Mouse (Mus musculus) kidney, postnatal 0 days (tissue): ENCODE measurements around the gene Plpp7. TPM values are rescaled to one million over a fixed set of nuclear protein-coding genes. Genes with fewer than 3 reads are reported as not detected.

Experiments used
- ATAC-seq: fragments of 200-750 bp; cut with Nextera tagmentation; replicated peaks from 2 replicates; pipeline ENCODE4 v1.8.0; 2017; ENCODE audit warnings: low read depth, moderate number of reproducible peaks, moderate TSS enrichment, moderate library complexity; ENCODE audit not compliant: low FRiP score
- DNase-seq: peaks from one replicate; pipeline ENCODE4 v3.0.0-alpha.2; 2016; ENCODE audit warnings: low spot score
- H3K27ac ChIP-seq: fragments of 300-500 bp; sonication (generic); 2 replicates; pipeline ENCODE4 v1.5.1; 2014; ENCODE audit warnings: mild to moderate bottlenecking
- H3K27me3 ChIP-seq: fragments of 300-500 bp; sonication (generic); 2 replicates; pipeline ENCODE4 v1.6.1; 2014; ENCODE audit warnings: low read length, mixed read lengths; ENCODE audit not compliant: insufficient read depth
- H3K36me3 ChIP-seq: fragments of 300-500 bp; sonication (generic); 2 replicates; pipeline ENCODE4 v1.6.1; 2014; ENCODE audit warnings: low read length, mixed read lengths; ENCODE audit not compliant: insufficient read depth
- H3K4me1 ChIP-seq: fragments of 300-500 bp; sonication (generic); replicated peaks from 2 replicates; pipeline ENCODE4 v1.6.1; 2014; ENCODE audit warnings: antibody characterized with exemption, low read length, mixed read lengths; ENCODE audit not compliant: insufficient read depth
- H3K4me2 ChIP-seq: fragments of 300-500 bp; sonication (generic); 2 replicates; pipeline ENCODE4 v1.6.1; 2014; ENCODE audit warnings: mild to moderate bottlenecking, low read length, moderate library complexity, mixed read lengths
- H3K4me3 ChIP-seq: fragments of 300-500 bp; sonication (generic); replicated peaks from 2 replicates; pipeline ENCODE4 v1.5.1; 2014; ENCODE audit warnings: low read depth, low read length
- H3K9ac ChIP-seq: fragments of 300-500 bp; sonication (generic); 2 replicates; pipeline ENCODE4 v1.6.1; 2014; ENCODE audit warnings: low read depth, low read length
- H3K9me3 ChIP-seq: fragments of 300-500 bp; sonication (generic); replicated peaks from 2 replicates; pipeline ENCODE4 v1.6.1; 2016; ENCODE audit warnings: low read length, inconsistent platforms, mixed read lengths
- CTCF ChIP-seq: IDR thresholded peaks from 2 replicates; pipeline ENCODE4 v1.5.1; 2016; ENCODE audit warnings: antibody characterized with exemption, low read depth, mild to moderate bottlenecking, moderate library complexity
- WGBS: fragments of 180-500 bp; shearing (Covaris S2); extraction: QIAGEN DNeasy Blood & Tissue Kit; methylation state at CpG from one replicate; pipeline ENCODE4 v1.1.7; 2014; 5-methylcytosine and 5-hydroxymethylcytosine counted together
- polyA plus RNA-seq: library from polyadenylated mRNA; unstranded; fragments of >200 nt; fragmentation: Nextera tagmentation; extraction: Ambion mirVana; gene quantifications from 2 replicates; pipeline ENCODE4 v1.2.1, GENCODE M21; 2015

Gene Plpp7
- polyA plus RNA-seq, 1 experiment from 2014 or later, result 4.7 TPM

DNA sequence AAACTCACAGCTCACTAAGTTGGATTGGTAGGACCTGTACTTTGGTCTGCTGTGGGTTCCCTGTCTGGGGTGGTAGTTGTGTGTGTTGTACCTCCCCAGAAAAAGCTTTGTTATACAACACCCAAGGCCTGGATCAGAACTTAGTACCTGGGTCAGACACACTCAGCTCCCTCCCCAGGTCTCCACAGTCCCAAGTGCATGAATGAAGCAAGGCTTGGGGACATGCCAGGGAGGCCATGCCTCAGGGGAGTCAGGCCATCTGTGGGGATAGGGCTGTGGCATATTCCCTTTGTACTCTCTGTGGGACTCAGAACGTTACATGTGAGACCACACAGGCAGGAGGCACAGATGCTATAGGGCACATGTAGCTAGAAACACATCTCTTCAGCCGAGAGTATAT is 5.2 kb upstream of the Plpp7 start:
- no peaks in the 10 kb centered on the region for H3K4me1 ChIP-seq
- H3K4me3 ChIP-seq, result no peak overlapping the region
- H3K9ac ChIP-seq, result no peak overlapping the region
- no peaks in the 10 kb centered on the region for H3K36me3 ChIP-seq
- H3K9me3 ChIP-seq, result no peaks in the 10 kb centered on the region
- no peak for ATAC-seq
- 74% methylated on average over 2 of the region's 2 CpGs for WGBS
- peaks cover 14% of the 10 kb centered on the region for H3K27me3 ChIP-seq
- H3K4me2 ChIP-seq, result no peak overlapping the region
- no peak for TF ChIP-seq CTCF
- DNase-seq, result no peak
- no peak overlapping the region for H3K27ac ChIP-seq

DNA sequence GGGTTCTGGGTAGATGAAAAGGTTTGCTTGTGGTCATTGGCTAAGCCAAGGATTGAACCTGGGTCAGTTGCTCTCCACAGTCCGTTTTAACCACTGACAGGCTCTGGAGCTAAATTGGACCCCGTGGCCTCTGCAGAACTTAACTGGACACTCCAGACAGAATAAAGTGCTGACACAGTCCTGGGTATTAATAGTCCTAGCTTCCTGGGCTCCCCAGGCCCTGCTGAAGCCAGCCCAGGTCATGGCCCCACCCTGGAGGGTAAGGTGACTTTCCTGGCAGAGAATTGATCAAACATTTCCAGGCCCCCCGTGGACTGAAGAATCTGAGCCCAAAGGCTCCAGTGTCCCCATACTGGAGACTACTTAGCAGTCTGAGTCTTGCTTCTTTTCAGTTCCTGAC is 3.4 kb upstream of the Plpp7 start:
- H3K9me3 ChIP-seq, result no peaks in the 10 kb centered on the region
- no peak for TF ChIP-seq CTCF
- no peak overlapping the region for H3K9ac ChIP-seq
- ATAC-seq (no peak), DNase-seq (no peak)
- no peak overlapping the region for H3K4me2 ChIP-seq
- H3K4me3 ChIP-seq, result no peak overlapping the region
- peaks cover 6% of the 10 kb centered on the region; the same call in 1 of the 2 replicates for H3K4me1 ChIP-seq
- 61% methylated on average over 3 of the region's 3 CpGs for WGBS
- peaks cover 14% of the 10 kb centered on the region for H3K27me3 ChIP-seq
- H3K27ac ChIP-seq, result no peak overlapping the region
- H3K36me3 ChIP-seq, result no peaks in the 10 kb centered on the region

DNA sequence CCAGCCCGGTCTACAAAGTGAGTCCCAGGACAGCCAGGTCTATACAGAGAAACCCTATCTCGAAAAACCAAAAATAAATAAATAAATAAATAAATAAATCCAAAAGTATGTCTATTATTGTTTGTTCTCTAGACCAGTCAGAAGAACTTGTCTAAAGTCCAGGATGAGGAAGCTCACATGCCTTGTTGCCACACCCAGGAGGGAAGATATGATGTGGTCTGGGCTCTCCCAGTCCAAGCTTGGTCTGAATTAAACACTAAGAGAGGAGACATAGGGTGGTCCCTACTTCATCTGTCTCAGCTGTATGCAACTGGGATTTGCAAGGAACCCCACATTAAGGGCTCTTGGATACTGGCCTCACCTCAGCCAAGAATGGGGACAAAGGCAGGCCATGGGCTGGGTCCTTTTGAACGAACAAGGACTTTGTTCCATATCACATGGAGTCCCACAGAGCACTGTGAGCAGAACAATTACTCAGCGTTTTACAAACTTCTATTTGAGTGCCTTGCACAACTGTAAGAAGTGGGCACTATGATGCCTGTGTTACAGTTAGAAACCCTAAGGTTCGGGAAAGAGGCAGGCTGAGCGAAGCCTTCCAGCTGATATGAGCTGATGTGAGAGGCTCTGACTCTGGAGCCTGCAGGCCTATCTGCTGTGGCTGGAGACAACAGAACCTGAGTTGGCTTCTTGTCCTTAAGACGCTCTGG is 1.2 kb upstream of the Plpp7 start:
- ATAC-seq, result no peak
- no peaks in the 10 kb centered on the region for H3K9me3 ChIP-seq
- H3K4me1 ChIP-seq, result peaks cover 6% of the 10 kb centered on the region; the same call in 1 of the 2 replicates
- H3K36me3 ChIP-seq, result no peaks in the 10 kb centered on the region
- H3K4me2 ChIP-seq, result no peak overlapping the region
- TF ChIP-seq CTCF, result no peak
- H3K27me3 ChIP-seq, result no peaks in the 10 kb centered on the region
- WGBS, result 83% methylated on average over 7 of the region's 7 CpGs
- no peak for DNase-seq
- H3K27ac ChIP-seq, result no peak overlapping the region
- H3K4me3 ChIP-seq, result no peak overlapping the region
- H3K9ac ChIP-seq, result no peak overlapping the region

DNA sequence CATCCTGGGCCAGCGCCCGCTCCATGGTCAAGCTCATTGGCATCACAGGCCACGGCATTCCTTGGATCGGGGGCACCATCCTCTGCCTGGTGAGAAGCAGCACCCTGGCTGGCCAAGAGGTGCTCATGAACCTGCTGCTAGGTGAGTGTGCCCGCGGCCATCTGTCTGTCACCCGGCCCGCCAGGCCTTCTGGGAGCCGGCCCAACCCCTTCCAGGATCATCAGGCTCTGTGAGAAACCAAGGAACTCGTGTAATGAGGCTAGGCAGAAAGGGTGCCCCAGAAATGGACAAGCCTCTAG is 743 bp downstream of the Plpp7 start:
- H3K4me1 ChIP-seq, result peaks cover 6% of the 10 kb centered on the region; the same call in 1 of the 2 replicates
- H3K4me3 ChIP-seq, result peak overlapping the region; percentile 28; the same call in 1 of the 2 replicates
- H3K9ac ChIP-seq, result peak overlapping the region; percentile 61
- TF ChIP-seq CTCF, result no peak
- H3K9me3 ChIP-seq, result no peaks in the 10 kb centered on the region
- 86% methylated on average over 10 of the region's 10 CpGs for WGBS
- peak overlapping the region; percentile 46 for H3K4me2 ChIP-seq
- no peak for ATAC-seq
- no peak overlapping the region for H3K27ac ChIP-seq
- no peaks in the 10 kb centered on the region for H3K27me3 ChIP-seq
- no peak for DNase-seq
- H3K36me3 ChIP-seq, result no peaks in the 10 kb centered on the region

DNA sequence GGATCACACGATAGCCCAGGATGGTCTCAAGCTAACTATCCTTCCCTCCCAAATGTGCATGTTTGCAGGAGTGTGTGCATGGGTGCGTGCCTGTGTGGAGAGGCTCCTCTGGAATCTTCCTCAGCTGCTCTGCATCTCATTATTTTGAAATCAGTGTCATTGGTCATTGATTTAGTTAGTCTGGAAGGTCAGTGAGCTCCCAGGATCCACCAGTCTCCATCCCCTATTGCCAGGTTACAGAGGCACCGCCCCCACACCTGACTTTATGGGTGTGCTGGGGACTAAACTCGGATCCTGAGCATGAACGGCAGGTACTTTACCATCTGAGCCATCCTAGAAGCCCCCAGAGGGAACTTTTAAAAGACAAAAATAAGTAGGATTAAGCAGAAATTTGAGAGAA is 7.6 kb downstream of the Plpp7 start:
- DNase-seq, result no peak
- no peak overlapping the region for H3K9ac ChIP-seq
- ATAC-seq, result no peak
- no peaks in the 10 kb centered on the region for H3K4me1 ChIP-seq
- no peaks in the 10 kb centered on the region for H3K9me3 ChIP-seq
- H3K4me2 ChIP-seq, result peak overlapping the region; percentile 28
- no peaks in the 10 kb centered on the region for H3K36me3 ChIP-seq
- TF ChIP-seq CTCF, result no peak
- WGBS, result 43% methylated on average over 5 of the region's 5 CpGs
- no peaks in the 10 kb centered on the region for H3K27me3 ChIP-seq
- H3K27ac ChIP-seq, result no peak overlapping the region
- H3K4me3 ChIP-seq, result no peak overlapping the region

DNA sequence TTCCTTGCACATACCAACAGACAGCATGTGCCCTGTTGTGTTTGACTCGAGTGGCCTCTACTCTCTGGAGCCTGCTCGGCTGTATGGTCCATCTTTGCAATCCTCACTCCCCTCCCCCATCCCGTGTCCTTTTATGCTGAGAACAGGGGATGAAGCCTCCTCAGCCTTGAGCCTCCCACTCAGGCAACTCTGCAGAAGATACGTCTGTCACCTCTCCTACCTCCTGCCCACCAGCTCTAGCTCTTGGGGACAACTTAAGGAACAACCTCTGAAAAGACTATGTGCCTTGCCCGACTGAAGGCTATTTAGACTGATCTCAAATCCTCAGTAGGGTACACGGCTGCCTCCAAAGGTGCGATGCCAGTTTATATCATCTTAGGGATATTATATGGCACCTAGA is 8.2 kb downstream of the Plpp7 start:
- Histone ChIP-seq H3K27ac (no peak overlapping the region), H3K4me1 (no peaks in the 10 kb centered on the region), H3K27me3 (no peaks in the 10 kb centered on the region), H3K4me2 (peak overlapping the region; percentile 28), H3K9me3 (no peaks in the 10 kb centered on the region), H3K36me3 (no peaks in the 10 kb centered on the region), H3K4me3 (no peak overlapping the region), H3K9ac (no peak overlapping the region)
- no peak for TF ChIP-seq CTCF
- no peak for DNase-seq
- WGBS, result 80% methylated on average over 7 of the region's 7 CpGs
- no peak for ATAC-seq

DNA sequence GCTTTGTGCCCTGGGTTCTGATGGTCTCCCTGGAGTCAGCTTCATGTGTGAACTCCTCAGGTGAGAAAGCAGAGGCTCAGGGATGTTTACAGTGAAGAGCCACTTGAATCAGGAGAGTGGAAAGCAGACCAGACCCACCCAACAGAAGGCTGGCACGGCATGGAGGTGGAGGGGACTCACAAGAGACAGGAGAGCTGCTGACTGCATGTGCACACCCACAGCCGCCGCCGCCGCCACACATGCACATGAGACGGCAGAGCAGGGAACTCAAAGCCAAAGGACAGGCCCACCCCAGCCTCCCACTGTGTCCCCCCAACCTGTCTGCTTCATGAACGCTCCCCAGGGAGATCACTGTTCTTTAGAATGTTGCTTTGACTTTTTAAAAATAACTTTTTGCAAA is 8.8 kb downstream of the Plpp7 start:
- Histone ChIP-seq H3K9ac (no peak overlapping the region), H3K27me3 (no peaks in the 10 kb centered on the region), H3K9me3 (no peaks in the 10 kb centered on the region), H3K4me2 (no peak overlapping the region), H3K4me1 (no peaks in the 10 kb centered on the region), H3K36me3 (no peaks in the 10 kb centered on the region), H3K27ac (no peak overlapping the region), H3K4me3 (no peak overlapping the region)
- DNase-seq (no peak), ATAC-seq (no peak)
- 81% methylated on average over 7 of the region's 7 CpGs for WGBS
- TF ChIP-seq CTCF, result no peak
